ENCODE assay signal across 19 mouse cellular contexts in the genomic region with DNA sequence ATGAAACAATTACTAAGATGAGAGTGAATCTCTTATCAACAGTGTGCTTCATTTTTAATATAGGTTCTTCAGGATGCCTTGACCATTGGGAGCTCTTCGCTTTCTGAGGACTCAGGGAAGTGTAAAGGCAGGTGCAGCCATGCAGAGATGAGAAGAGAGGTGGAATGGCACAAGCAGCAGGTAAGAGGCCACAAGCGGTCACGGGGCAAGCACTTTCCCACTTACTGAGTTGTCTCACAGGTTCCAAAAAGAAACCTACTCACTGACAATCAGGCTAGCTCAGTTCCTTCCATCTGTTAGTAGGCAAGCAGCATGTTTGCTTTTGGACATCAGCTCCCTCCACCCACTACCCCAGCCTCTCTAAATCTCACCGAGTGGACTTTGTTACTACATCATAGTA.
"Had no signal": no experiment of that assay in that cellular context is flagged by ENCODE, and none has a peak within 500 bp of the region (broad histone marks: within the 10 kb centered on the region; RNA-seq: fewer than 3 reads in every experiment).

No protein-coding gene starts in this region.

- H3K4me2 ChIP-seq: limb, embryonic 13.5 days; liver, embryonic 12.5 days; liver, embryonic 15.5 days; midbrain, embryonic 11.5 days; neural tube, embryonic 13.5 days had no signal

- H3K4me3 ChIP-seq: limb, embryonic 10.5 days; limb, embryonic 13.5 days; liver, embryonic 12.5 days; liver, embryonic 15.5 days; neural tube, embryonic 13.5 days had no signal

- ATAC-seq: inflammation-experienced regulatory T-cells, adult 6 months; intestine, embryonic 16.5 days; liver, embryonic 12.5 days had no signal

- H3K27me3 ChIP-seq: limb, embryonic 13.5 days; liver, embryonic 12.5 days; liver, embryonic 15.5 days; neural tube, embryonic 13.5 days had no signal

- H3K9ac ChIP-seq: limb, embryonic 13.5 days; liver, embryonic 12.5 days; liver, embryonic 15.5 days; neural tube, embryonic 13.5 days had no signal

- H3K36me3 ChIP-seq: limb, embryonic 10.5 days; limb, embryonic 13.5 days; liver, embryonic 12.5 days; liver, embryonic 15.5 days; neural tube, embryonic 13.5 days had no signal

- H3K27ac ChIP-seq: limb, embryonic 10.5 days; limb, embryonic 13.5 days; liver, embryonic 12.5 days; liver, embryonic 15.5 days; neural tube, embryonic 13.5 days had no signal

- H3K9me3 ChIP-seq: limb, embryonic 10.5 days; limb, embryonic 13.5 days; liver, embryonic 12.5 days; liver, embryonic 15.5 days; neural tube, embryonic 13.5 days had no signal

- DNase-seq: kidney, adult 18-20 months; kidney, adult 9 months; kidney, postnatal 14 days; kidney, postnatal 4 days; liver; midbrain, embryonic 14.5 days; retina, postnatal 1 day; right cerebral cortex, postnatal 25 days; spleen, adult 18-20 months; thymus, adult 2 months; thymus, postnatal 14 days had no signal

- H3K4me1 ChIP-seq: limb, embryonic 10.5 days; limb, embryonic 13.5 days; liver, embryonic 12.5 days; liver, embryonic 15.5 days; neural tube, embryonic 13.5 days had no signal
